Mouse (Mus musculus) cerebellum, postnatal 4 days (tissue): ENCODE measurements around the gene Erbb3.

ENCODE experiments used
- DNase-seq, 2 experiments: peaks; one replicate each; pipeline ENCODE4 v3.0.0; 2022; ENCODE audit warnings: low spot score in 2 of 2, mixed read lengths in 1 of 2

Gene Erbb3

GRCm38 (mm10) chr10:128526366-128527356 lies 62.8 kb downstream of the Erbb3 start:
- DNase-seq: no peak

GRCm38 (mm10) chr10:128525671-128526308 lies 63.7 kb downstream of the Erbb3 start, which contains the start of gene Esyt1:
Gene Esyt1, minus strand, starts transcription at chr10:128525871.
- DNase-seq: peak; percentile 60 to 82

GRCm38 (mm10) chr10:128524732-128525662 lies 64.5 kb downstream of the Erbb3 start:
- peak in 1 of 2 experiments; percentile 56 for DNase-seq

- DNase-seq: no peak
These were observed 65.2 kb downstream of the Erbb3 start for GRCm38 (mm10) chr10:128524111-128524731.

GRCm38 (mm10) chr10:128522351-128522750 lies 67.1 kb downstream of the Erbb3 start:
- no peak for DNase-seq

- DNase-seq: no peak
These were observed 68.9 kb downstream of the Erbb3 start for GRCm38 (mm10) chr10:128520591-128520990.

- peak in 1 of 2 experiments; percentile 49 for DNase-seq
These were observed 70.6 kb downstream of the Erbb3 start for GRCm38 (mm10) chr10:128518833-128519232.
